Mouse (Mus musculus) brain, embryonic 14.5 days (tissue): ENCODE results near the gene Ninj2. TPM values are rescaled to one million over a fixed set of nuclear protein-coding genes. Genes with fewer than 3 reads are reported as not detected.

Experiments used
- DNase-seq: peaks from one replicate; pipeline ENCODE4 v3.0.0-alpha.2; 2011; ENCODE audit warnings: low read depth
- CTCF ChIP-seq: fragments of 200-500 bp; IDR thresholded peaks from 2 replicates; pipeline ENCODE4 v1.5.1; 2012; ENCODE audit warnings: inconsistent platforms, mild to moderate bottlenecking, moderate library complexity, borderline replicate concordance; ENCODE audit not compliant: insufficient read depth, insufficient read length; ENCODE audit errors: extremely low read depth
- POLR2A ChIP-seq: fragments of 200-500 bp; IDR thresholded peaks from 2 replicates; pipeline ENCODE4 v1.6.1; 2012; ENCODE audit warnings: mild to moderate bottlenecking, inconsistent platforms, borderline replicate concordance; ENCODE audit not compliant: poor library complexity, insufficient read depth, insufficient read length, severe bottlenecking; ENCODE audit errors: extremely low read depth
- polyA plus RNA-seq: library from polyadenylated mRNA; depleted of rRNA; stranded (reverse); fragments of >200 nt; gene quantifications from 2 replicates; pipeline ENCODE4 v1.2.3, GENCODE M21; 2012

Gene Ninj2
- polyA plus RNA-seq, 1 experiment, result not detected

- DNase-seq, result peak; percentile 18
- TF ChIP-seq POLR2A (no peak), CTCF (no peak)
Measured at GRCm38 (mm10) chr6:120147411-120147810, 54.3 kb downstream of the Ninj2 start.

DNA sequence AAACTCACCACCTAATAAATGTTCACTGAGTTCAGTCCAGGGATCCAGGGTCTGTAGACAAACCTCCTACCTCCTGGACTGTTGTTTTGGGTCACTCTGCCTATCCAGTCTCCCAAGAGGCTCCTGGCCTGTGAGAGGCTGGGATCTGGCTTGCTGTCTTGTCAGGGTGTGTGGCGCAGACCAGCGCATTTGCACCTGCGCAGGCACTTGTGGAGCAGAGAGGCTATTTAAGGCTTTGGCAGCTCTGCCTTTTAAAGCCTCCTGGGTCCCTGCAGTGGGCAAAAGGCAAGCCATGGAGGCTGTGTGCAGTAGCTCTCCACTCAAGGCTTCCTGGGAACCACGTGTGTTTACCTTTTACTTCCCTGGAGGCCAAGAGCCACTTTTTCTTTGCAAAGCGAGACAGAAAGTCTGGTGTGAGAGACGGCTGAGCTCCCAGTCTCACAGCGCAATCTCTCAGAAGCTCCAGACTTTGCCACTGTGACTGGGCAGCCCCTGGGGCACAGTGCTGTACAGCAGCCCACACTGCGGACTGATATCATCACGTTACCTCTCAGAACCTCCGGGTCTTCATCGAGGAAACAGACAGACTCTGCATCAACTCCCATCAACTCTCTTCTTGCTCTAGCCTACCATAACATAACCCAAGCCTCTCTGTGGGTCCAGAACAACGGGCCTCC lies 55.7 kb downstream of the Ninj2 start:
- no peak for TF ChIP-seq POLR2A
- no peak for TF ChIP-seq CTCF
- no peak for DNase-seq

DNA sequence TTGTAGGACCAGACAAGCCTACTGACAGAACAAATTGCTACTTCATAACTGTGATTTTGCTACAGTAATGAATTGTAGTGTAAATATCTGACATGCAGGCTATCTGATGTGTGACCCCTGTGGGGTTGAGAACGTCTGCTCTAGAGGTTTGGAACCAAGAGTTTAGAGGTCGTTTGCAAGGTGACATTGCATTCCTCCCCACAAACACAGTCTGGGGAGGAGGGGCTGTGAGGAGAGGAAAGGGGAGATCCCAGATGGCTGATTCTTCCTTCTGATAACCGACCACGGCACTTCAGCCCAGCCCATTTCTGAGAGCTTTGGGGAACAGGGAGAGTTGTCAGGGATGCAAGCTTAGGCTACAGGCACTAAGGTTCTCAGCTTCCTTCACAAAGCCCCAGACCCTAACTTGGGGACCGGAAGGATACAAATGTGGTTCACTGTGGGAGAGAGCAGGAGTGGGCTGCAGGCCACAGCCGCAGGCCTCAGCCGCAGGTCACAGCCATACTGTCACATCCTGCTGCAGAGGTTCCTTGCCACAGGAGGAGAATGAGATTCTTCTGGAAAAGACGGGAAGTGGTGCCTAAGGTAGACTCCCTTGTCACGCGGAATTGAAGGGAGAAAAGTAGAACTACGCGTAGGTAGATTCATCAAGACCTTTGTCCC lies 56.4 kb downstream of the Ninj2 start:
- DNase-seq, result no peak
- TF ChIP-seq POLR2A, result no peak
- no peak for TF ChIP-seq CTCF

GRCm38 (mm10) chr6:120150206-120150605 lies 57.1 kb downstream of the Ninj2 start:
- DNase-seq, result no peak
- no peak for TF ChIP-seq POLR2A
- no peak for TF ChIP-seq CTCF

DNA sequence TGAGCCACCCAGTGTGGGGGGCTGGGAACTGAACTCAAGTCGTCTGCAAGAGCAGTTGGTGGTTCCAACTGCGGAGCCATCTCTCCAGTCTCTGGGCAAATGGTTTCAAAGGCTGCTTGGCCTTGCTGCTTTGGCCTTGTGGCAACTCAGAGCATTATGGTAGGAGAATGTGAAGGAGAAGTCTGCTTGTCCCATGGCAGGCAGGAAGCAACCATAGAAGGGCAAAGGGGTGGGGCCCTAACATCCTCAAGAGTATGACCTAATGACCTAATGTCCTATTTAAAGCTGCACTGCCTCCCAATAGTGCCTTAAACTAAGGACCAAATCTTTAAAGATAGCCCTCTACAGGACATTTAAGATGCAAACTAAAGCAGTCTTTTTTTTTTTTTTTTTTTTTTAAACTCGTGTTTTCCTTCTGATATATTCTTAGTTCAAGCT lies 58.5 kb downstream of the Ninj2 start:
- DNase-seq, result no peak
- no peak for TF ChIP-seq POLR2A
- TF ChIP-seq CTCF, result no peak

DNA sequence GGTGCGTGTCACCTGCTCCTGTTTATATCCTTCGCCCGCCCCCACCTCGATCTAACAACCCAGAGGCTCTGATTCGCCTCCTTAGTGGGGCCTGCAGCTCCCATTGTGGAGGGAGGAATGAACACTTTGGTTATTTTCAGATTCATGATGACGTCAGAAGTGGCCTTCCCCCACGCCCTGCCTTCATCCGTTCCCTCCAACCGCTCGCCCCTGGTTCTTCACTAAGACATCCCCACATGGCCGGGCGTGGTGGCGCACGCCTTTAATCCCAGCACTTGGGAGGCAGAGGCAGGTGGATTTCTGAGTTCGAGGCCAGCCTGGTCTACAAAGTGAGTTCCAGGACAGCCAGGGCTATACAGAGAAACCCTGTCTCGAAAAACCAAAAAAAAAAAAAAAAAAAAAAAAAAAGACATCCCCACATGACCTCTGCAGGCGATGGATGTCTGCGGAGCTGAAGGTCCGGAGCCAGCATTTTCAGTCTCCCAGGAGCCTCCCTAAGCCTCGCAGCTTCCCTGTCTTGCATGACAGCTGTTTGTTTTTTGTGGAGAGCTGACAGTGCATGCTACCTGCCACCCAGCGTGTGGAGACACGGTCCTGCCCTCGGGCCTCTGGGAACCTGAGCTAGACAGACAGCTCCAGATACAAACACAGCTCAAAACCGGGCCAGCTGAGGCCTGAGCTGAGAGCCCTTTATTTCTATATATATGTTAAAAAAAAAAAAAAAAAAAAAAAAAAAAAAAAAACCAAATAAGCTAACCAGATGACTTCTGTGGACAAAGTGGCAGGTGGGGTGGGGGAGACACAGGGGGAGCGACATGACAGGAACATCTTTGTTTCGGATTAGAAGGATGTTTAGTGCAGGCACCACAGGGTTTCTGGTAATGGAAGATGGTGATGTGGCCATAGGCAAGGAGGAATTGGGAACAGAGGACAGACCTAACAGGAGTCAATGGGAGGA lies 59.9 kb downstream of the Ninj2 start:
- no peak for TF ChIP-seq CTCF
- TF ChIP-seq POLR2A, result no peak
- peak; percentile 9 for DNase-seq

- TF ChIP-seq POLR2A (no peak), CTCF (no peak)
- DNase-seq, result peak; percentile 51
Measured at GRCm38 (mm10) chr6:120154526-120155309, 61.6 kb downstream of the Ninj2 start.

DNA sequence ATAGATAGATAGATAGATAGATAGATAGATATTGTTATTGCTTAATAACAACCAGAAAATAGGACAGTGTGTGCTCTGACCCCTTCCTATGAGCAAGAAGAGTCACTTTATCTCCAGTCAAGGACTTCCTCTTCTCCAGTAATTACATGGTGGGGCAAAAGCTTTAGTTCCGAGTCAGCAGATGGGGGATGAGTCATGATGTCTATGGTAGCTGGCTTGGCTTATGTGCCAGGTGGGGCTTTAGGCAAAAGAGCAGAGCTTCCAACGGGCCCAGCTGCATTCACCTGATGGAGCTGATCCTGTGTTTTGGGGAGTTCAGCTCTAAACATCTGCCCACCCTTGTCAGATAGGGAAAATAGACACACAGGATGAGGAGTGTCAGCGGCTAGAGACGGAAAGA lies 62.4 kb downstream of the Ninj2 start:
- TF ChIP-seq CTCF, result no peak
- no peak for TF ChIP-seq POLR2A

GRCm38 (mm10) chr6:120157479-120157878 lies 64.3 kb downstream of the Ninj2 start:
- DNase-seq, result peak; percentile 89
- no peak for TF ChIP-seq POLR2A
- no peak for TF ChIP-seq CTCF

More for the DNA sequence above, 62.4 kb downstream of the Ninj2 start:
- DNase-seq, result no peak

- peak; percentile 95 for DNase-seq
- no peak for TF ChIP-seq POLR2A
- TF ChIP-seq CTCF, result no peak
Measured at GRCm38 (mm10) chr6:120159133-120159901, 66.2 kb downstream of the Ninj2 start.
